ENCODE assay signal across 8 mouse cellular contexts in the genomic region with DNA sequence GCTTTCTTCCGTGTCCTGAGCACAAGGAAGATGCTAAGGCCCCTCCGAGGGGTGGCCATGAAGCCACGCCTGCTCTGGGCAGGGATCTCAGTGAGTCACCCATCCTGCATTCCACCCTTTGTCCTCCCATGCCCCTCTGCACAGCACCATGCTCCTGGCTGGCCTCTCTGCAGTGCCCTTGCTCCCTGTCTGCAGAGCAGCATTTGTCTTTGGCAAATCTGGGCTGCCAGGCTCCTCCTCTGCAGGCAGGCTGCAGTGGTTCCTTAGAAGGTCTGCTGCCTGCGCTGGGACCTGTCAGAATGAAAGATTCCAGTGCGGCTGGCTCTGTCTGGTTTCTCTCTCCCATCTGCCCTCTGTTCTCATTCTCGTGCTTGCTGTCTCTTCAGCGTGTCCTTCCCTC.
DNase-seq lines count a peak whose midpoint lies in the region; ATAC-seq lines count a peak whose summit lies in the region.
"Had no signal": no experiment of that assay in that cellular context is flagged by ENCODE, and none has a peak within 500 bp of the region (broad histone marks: within the 10 kb centered on the region; RNA-seq: fewer than 3 reads in every experiment).

No protein-coding gene starts in this region.

- H3K9me3 ChIP-seq in hindbrain, embryonic 10.5 days, result no peaks in the 10 kb centered on the region
- no peaks in the 10 kb centered on the region for H3K9me3 ChIP-seq in liver, embryonic 11.5 days (ENCODE audit: control insufficient read depth, low read length)
- H3K9me3 ChIP-seq: limb, embryonic 15.5 days had no signal

- peak; percentile 66 for ATAC-seq in liver, embryonic 11.5 days (replicated peaks; ENCODE audit: low FRiP score)

- WGBS in hindbrain, embryonic 10.5 days, result 21% methylated on average over 7 of the region's 7 CpGs
- WGBS in liver, embryonic 11.5 days, result 26% methylated on average over 7 of the region's 7 CpGs

- no peaks in the 10 kb centered on the region for H3K27me3 ChIP-seq in hindbrain, embryonic 10.5 days (ENCODE audit: insufficient read depth, poor library complexity, severe bottlenecking)
- H3K27me3 ChIP-seq in liver, embryonic 11.5 days (replicated peaks; ENCODE audit: control insufficient read depth, insufficient read depth, low read length), result no peaks in the 10 kb centered on the region
- H3K27me3 ChIP-seq: limb, embryonic 15.5 days had no signal

- no peak overlapping the region for H3K9ac ChIP-seq in liver, embryonic 11.5 days (ENCODE audit: low read depth, low read length)
- H3K9ac ChIP-seq: limb, embryonic 15.5 days had no signal

- peak overlapping the region; percentile 71 for H3K27ac ChIP-seq in hindbrain, embryonic 10.5 days
- no peak overlapping the region for H3K27ac ChIP-seq in liver, embryonic 11.5 days (ENCODE audit: low read depth, low read length)
- H3K27ac ChIP-seq: limb, embryonic 15.5 days had no signal

- H3K36me3 ChIP-seq in hindbrain, embryonic 10.5 days, result no peaks in the 10 kb centered on the region
- H3K36me3 ChIP-seq in liver, embryonic 11.5 days (ENCODE audit: control insufficient read depth, insufficient read depth, low read length), result no peaks in the 10 kb centered on the region
- H3K36me3 ChIP-seq: limb, embryonic 15.5 days had no signal

- DNase-seq in adrenal gland, adult 8-10 months, result peak; percentile 85
- peak; percentile 39 for DNase-seq in cerebellum, adult 9-10 months
- DNase-seq in frontal cortex, adult 2 months (ENCODE audit: extremely low spot score in 1 of 2, low spot score in 1 of 2), result peak; percentile 40 to 59
- DNase-seq in hindbrain, embryonic 10.5 days (ENCODE audit: low spot score), result peak; percentile 20
- DNase-seq in liver, embryonic 11.5 days (ENCODE audit: low spot score), result peak; percentile 35
- DNase-seq in ovary, postnatal 10 days (ENCODE audit: low spot score), result peak; percentile 27
- no peak for DNase-seq in c-Kit-positive CD71-positive TER-119-positive erythroid progenitor cells, embryonic 14.5 days (ENCODE audit: low spot score)

- H3K4me1 ChIP-seq in hindbrain, embryonic 10.5 days (replicated peaks), result peaks cover 17% of the 10 kb centered on the region
- H3K4me1 ChIP-seq in liver, embryonic 11.5 days (replicated peaks; ENCODE audit: control insufficient read depth, insufficient read depth, low read length), result 0 out of 2 replicates have a peak, but pooled peaks cover 2% of the 10 kb centered on the region

- H3K4me3 ChIP-seq in hindbrain, embryonic 10.5 days, result no peak overlapping the region
- no peak overlapping the region for H3K4me3 ChIP-seq in liver, embryonic 11.5 days (ENCODE audit: low read depth, low read length)
- H3K4me3 ChIP-seq: limb, embryonic 15.5 days had no signal

- H3K4me2 ChIP-seq in liver, embryonic 11.5 days, result no peak overlapping the region
- H3K4me2 ChIP-seq: limb, embryonic 15.5 days had no signal
